Mouse (Mus musculus) testis, postnatal 14 days (tissue): ENCODE results near the gene Ermap.

ENCODE experiments used
- DNase-seq: peaks from one replicate; pipeline ENCODE4 v3.0.0; 2021; ENCODE audit warnings: low spot score

Gene Ermap

DNA sequence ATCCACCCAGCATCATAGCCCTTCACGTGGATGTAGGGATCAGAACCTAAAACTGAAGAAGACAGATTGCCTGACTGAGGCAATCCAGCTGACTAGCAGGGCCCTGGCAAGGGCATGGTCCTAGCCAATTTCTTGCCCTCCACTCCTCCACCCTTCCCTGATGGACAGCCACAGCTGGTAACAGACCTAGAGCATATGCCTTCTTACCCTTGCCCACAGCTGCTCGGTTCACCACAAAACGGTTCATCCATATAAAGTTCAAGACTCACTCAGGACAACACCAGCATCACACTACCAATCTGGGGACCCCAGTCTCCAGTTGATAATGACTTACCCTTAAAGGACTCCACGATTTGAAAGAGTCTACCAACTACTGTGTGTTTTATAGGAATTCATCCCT, 4.0 kb downstream of the Ermap start:
- no peak for DNase-seq

DNA sequence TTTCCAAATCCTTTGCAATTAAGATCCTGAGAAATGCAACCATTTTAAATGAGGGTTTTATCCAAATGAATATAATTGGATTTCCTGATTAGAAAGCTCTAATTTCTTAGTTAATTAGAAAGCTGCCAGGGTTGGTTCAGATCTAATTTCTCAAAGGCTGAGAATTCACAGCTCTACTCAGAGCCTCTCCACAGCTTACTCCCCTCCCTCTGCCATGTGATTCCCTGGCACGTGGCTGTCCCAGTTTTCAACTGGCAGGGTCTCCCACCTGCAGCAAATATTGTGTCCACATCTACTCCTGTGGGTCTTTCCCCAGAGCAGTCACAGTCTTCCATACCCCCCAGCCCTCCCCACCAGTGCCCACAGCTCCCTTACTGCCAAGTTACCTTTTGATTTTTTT, 6.3 kb downstream of the Ermap start:
- no peak for DNase-seq

DNA sequence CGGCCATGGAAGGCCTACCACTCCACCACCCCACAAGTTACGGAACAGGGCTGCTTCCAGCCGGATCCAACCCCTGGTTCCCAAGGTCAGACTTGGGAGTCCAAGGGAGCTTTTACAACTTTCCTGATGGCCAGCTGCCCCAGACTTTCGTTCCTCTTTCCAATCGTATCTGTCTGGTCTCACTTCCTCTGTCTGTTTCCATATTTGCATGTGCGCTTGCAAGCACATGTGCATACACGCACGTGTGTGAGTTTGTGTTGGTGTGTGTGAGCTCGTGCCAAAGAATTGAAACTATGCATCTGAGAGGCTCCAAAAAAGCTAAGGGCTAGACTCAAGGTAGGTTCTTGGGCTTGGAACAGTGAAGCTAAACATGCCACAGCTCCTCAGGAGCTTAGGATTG, 8.4 kb downstream of the Ermap start:
- no peak for DNase-seq

DNA sequence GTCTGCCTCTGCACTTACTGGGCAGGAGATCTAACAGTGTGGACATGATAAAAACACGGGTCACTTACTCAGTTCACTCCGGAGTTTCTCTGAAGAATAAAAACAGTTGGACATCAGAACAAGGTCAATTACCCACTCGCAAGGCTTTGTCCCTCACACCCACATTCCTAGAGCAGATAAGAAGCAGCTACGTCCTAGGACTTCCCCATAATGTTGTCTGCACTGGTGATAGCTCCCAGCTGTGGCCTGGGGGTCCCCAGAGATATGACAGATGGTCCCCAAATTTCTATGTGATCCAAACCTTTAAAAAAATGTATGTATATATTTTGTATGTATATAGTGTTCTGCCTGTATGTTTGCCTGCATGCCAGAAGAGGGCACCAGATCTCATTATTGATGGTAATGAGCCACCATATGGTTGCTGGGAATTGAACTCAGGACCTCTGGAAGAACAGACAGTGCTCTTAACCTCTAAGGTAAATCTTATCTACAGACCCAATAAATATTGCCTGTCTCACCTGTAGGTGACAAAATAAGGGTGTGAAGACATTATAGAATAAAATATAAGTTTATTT, 9.6 kb downstream of the Ermap start:
- no peak for DNase-seq

DNA sequence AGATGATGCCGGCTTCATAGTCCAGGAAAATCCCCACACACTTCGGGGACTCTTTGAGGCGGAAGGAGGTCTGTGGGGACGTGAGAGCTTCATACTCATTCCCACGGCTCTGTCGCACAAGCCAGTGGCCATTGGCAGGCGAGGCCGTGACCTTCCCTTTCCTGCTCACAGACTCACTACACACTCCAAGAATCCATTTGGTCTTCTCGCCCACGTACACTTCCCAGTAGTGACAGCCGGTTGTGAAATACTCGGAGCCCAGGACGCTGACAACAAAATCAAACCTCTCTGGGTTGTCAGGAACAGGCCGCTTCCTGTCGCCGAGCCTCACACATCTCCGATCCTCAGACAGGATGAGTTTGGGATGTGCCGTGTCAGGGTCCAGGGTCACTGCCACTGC, 11.5 kb downstream of the Ermap start:
- no peak for DNase-seq

DNA sequence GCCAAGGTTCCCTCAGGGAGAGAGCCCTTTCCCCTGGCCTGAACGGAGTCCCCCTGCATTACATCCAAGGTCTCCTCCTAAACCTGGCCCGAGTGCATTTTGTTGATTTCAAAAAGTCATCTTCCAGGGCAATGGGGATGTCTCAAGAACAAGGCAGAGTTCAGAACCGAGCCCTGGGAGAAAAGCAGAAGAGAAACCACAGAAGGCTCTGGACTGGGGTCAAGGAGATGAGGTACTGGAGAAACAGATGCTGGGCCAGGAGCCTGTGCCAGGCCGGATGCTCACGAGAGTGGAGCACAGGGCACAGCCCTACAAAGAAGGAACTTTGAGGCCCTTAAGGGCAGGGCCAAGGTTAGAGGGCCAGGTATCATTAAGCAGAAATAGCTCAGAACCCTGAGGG, 12.1 kb downstream of the Ermap start:
- DNase-seq, result no peak

DNA sequence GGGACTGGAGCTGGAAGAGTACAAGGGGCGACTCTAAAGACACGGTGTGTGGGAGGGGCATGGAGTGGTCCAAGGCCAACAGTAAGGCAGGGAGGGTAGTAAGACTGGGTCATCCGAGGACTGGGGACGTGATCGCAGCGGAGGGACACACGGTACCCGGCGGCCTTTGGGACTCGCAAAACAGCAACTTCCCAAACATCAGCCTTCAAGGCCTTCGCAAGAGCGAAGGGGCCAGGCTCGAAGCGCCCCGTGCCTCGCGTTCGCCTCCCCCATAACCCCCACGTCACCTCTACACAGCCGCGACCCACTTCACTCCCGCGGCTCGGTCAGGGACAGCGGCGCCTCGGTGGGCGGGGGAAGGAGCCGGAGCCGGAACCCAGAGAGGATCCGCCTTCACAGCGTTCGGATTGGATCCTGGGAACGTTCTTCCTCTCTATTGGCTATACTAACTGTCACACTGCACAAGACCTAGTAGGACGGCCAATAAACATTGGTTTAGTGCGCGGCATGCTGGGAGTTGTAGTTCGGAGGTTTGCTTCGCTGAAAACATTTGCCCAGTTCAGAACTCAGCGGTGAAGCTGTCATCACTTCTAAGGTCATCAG, 15.9 kb downstream of the Ermap start, which contains the start of gene Zfp691:
Gene Zfp691 (minus strand): TSS at position 345 of the 603 bp plus-strand sequence.
- DNase-seq, result peak; percentile 96

DNA sequence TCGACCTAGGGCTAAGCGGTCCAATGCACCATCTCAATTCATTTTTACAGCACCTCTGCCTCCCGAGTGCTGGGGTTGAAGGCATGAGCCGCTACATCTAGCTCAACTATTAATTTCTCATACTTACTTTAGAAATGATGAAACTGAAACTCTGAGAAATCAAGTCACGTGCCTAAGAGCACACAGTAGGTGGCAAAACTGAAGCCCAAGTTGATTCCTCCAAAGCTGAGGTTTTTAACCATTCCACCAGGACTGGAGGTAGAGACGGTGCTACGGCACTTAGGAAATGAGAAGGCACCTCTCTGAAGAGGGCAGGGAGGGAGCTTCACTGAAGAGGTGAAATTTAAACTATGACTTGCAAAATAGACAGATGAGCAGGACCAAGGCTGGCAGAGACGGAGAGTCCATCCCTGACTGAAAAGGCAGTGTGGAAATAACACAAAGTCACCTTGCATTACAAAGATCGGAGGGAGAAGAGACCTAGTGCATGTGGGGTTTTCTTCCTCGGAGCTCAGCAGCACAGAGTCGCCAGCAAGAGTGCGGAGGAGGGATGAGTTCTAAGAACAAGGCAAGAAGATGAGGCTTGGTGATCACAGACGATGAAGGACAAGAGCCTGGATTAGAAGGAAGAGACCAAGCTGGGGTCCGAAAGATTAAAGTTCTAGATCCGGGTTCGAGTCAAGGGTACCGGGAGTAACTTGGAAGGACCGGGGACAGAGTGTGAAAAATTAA, 16.7 kb downstream of the Ermap start:
- no peak for DNase-seq

DNA sequence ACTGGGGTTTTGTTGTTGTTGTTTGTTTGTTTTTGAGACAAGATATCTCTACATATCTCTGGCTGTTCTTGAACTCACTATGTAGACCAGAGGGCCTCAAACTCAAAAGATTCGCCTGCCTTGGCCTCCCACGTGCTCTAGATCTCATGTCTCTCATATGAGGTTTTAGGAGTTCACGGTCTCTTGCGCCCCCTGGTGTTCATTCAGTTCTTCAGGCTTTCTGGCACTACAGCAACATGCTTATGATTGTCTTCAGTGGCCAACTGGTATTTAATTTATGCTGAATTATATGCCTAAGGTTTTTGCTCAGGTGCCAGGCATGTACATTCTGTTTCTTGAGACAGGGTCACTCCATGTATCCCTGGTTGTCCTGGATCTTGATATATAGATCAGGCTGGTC, 22.1 kb downstream of the Ermap start:
- peak; percentile 60 for DNase-seq

DNA sequence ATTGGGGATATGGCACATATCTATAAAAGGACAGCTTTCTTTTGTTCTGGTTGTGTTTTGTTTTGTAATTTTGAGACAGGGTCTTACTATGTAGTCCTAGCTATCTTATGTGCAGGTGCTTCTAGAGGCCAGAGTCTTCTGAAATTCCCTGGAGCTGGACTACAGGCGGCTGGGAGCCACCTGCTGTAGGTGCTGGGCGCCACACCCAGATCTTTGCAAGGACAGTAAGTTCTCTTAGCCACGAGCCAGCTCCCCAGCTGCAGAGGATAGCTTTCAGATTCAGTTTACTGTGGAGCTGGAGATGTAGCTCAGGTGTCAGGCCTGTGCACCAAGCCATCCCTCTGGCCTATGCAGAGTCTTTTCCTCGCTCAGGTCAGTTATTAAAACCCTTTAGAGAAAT, 22.7 kb downstream of the Ermap start:
- no peak for DNase-seq

DNA sequence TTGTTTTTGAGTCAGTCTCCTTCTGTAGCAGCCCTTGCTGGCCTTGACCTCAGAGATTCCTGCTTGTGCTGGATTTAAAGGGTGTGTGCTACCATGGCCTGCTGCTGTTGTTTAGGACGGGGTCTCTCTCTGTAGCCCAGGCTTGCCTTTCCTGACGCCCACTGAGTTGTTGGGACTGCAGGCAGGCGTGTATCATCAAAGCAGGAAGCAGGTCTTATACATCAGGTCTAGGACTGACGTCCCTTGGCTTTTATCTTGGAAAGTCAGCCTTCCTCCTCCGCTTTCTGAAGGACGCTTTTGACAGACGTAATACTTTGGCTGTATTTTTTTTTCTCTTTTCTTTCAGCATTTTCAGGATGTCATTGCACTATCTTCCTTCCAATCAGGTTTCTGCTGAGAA, 23.9 kb downstream of the Ermap start:
- no peak for DNase-seq

DNA sequence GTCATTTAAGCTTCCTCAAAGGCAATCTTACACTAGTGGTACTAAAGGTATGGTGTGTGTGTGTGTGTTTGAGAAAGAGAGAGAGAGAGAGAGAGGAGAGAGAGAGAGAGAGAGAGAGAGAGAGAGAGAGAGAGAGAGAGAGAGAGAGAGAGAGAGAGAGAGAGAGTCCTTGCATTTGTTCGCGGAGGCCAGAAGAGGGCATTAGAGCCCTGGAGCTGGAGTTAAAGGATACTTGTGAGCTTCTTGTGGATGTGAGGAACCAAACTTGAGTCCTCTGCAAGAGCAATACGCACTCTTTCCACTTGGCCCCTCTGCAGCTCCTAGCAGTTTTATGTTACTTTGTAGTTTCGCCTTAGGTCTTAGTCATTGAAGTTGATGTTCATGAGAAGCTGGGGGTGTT, 26.8 kb downstream of the Ermap start:
- no peak for DNase-seq

DNA sequence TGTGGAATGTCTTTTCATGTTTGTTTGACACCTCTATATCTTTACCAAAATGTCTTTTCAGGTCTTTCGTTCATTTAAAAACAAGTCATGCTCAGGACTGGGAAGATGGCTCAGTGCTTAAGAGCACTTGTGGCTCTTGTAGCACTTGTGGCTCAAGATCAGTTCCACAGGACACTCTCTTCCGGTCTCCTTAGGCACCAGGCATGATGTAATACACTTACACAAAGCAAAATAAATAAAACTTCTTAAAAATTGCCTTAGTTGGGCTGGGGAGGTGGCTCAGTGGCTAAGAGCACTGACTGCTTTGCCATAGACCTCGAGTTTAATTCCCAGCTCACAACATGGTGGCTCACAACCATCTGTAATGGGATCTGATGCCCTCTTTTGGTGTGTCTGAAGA, 28.5 kb downstream of the Ermap start:
- DNase-seq, result no peak

DNA sequence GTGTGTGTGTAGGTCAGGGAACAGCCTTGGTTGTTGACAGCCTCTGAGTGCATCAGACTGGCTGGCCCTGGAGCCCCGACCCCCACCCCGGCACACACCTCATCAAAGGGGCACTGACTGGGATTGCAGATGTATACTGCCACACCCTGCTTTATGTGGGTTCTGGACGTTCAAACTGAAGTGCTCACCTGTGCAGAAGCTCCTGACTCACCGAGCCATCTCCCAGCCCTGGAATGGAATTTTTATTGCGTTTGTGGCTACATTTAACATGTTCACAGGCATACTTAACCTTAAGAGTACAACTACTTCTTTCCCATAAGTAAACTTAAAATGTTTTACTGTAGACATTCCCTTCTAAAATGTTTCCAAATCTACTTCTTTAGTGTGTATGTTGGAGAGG, 31.9 kb downstream of the Ermap start:
- DNase-seq, result no peak

DNA sequence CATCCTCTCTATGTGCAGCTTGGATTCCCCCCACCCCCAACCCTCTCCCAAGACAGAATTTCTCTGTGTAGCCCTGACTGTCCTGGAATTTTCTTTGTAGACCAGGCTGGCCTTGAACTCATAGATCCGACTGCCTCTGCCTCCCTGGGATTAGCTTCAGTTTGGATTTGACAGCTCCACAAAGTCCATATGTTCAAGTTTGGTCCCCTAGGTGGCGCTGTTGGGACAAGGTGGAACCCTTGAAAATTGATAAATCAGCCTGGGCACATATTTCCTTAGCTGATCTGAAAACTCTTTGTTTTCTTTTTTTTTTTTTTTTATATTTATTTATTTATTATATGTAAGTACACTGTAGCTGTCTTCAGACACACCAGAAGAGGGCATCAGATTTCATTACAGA, 32.6 kb downstream of the Ermap start:
- DNase-seq, result peak; percentile 43

DNA sequence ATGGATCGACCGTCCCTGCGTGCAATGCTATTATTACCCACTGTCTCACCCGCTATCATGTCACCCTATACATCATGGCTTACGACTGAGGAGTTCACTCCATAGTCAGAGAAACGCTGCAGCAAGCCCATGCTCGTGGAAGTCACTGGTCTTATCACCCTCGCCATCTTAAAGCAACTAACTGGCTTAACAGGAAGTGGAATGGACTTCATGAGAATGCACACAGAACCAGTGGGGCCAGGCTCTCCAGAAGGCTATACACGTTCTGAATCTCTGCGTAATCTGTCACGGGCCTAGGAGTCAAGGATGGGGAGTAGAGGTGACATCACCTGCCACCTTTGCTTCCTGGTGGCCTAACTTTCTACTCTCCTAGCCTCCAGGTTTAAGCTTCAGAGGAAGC, 41.1 kb downstream of the Ermap start:
- no peak for DNase-seq

DNA sequence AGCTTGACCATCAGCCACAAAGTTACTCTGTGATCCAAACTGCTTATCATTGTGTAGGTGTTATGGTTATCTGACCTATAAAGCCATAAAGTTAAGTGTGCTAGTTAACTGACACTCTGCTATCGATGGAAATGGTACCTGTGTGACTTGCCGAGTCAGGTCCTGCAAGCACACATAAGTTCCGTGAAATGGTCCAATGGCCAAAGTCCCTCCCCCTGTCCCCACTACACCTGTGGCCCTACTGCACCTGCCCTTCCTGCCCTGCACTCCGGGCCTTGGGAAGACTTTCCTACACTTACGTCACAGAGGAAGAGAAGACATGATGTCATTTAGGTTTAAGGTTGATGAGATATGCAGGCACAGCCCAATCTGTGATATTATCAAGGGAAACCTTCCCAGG, 42.5 kb downstream of the Ermap start:
- no peak for DNase-seq

DNA sequence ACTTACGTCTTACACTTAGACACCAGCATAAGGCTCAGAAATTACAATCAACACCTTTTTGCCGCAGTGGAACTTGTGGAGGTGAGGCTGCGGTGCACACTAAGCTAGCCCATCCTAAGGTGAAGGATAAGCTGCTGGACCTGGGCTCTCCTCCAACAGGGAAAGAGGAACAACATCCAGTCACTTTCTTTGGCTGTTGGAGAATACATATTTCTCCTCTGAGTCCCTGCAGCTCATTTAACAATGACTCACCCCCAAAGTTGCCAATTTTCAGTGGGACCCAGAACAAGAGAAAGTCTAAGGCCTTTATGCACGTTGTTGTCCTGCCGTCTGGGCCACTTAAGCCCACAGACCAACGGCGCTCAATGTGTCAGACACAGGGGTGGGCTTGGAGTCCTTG, 43.0 kb downstream of the Ermap start:
- DNase-seq, result no peak

DNA sequence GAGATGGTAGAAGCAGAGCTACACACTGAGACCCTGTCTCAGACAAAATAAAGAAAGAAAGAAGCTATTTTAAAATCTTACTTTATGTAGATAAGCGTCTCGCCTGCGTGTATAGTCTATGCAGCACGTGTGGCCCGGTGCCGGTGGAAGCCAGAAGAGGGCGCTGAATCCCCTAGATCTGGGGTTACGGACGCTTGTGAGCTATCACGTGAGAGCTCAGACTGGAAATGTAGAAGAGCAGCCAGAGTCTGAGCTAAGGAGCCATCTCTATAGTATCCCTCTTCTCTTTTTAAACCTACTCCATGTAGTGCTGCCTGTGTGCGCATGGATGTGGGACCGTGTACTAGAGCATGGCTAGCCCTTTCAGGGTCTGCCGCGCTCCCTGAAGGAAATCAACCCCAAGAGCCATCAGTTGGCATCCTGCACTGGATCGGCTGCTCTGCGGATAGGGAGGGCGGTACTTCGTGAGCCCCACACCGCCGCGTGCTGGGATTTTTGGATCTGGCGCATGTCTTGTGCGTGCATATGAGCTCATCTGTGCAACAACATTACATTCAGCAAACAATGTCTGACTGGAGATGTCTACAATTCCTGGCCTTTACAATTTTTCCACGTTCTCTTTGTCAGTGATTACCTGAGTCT, 47.5 kb downstream of the Ermap start:
- peak; percentile 52 for DNase-seq

DNA sequence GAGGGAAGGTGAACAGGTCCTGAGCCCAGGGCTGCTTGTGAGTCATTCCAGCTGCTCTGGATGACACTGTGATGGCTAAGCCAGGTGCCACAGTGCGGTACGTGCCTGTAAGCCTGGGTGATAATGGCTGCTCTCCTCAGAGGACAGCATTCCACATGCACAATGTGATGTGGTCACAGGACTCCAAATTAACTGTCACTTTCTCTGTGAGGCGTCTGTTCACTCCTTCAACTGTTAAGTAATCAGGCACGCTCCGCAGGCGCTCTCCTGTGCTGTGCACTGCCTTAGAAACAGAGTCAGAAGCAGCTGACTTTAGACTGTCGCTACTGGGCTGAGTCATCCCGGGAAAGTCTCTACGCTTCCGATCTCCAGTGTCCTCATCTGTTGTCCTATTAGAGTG, 48.6 kb downstream of the Ermap start:
- no peak for DNase-seq

DNA sequence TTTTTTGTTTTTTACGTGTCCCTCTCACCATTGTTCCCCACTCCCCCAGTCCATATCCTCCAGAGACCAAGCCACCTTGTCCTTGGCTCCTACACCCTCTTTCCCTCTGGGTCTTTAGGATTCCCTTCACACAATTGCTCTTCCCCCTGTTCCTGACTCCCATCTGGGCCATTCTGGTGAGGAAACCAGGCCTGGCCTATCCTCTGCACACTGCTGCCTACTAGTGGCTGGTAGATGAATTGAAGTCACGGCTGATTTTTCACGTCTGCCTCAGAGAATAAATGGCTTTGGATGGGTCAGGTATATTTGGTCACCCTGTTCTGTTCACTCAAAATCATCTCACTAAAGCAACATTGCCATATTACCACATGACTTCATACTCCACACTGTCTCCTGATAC, 49.7 kb downstream of the Ermap start:
- no peak for DNase-seq

DNA sequence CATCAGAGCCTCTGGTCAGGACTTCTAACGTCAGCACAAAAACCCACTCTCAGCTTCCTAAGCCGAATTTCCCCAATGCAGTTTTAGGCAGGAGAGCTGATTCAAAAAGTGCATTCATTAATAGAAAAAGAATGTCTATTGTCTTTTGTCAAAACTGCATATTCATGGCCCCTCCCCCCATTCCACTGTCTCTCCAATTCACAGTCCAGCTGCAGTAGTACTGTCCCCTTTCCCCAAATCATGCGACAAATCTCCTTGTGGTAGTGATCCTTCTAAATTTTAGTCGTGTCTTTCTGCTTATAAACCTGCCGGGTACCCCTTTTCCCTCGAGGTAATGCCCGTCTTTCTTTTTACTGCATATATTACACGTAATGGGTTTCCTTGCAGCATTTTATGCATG, 51.0 kb downstream of the Ermap start:
- no peak for DNase-seq

DNA sequence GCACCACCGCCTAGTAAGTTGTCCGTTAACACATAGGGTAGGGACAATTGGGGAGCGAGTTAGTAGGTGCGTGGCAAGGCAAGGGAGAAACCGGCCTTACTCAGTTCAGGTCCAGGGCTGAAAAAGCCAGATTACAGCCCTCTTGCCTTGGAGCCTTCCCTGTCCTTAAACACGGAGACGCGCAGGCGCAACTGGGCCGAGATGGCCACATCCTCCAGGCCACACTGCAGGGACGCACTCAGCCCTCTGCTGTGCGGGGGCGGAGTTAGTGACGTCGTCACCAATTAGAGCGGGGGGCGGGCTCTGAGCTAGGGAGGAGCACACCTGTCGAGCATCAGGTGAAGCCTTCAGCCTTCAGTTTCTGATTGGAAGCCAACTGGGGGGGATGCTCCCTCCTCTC, 51.6 kb downstream of the Ermap start:
- peak; percentile 78 for DNase-seq
